Mouse (Mus musculus): ENCODE results near the gene Gprin1.

GRCm38 (mm10) chr13:54759496-54759895 lies 9.8 kb upstream of the Gprin1 start:
- no peak for TF ChIP-seq GATA1 (IDR thresholded peaks at IDR 0.05; ENCODE audit: low read depth, low read length)
- no peak for TF ChIP-seq POLR2A (IDR thresholded peaks at IDR 0.05; ENCODE audit: control insufficient read depth in 1 of 2, insufficient read depth in 1 of 2, low read depth in 1 of 2, low read length in 2 of 2, poor library complexity in 1 of 2)
- no peak for TF ChIP-seq CTCF (IDR thresholded peaks at IDR 0.05 in 2 of 3, conservative IDR thresholded peaks at IDR 0.05 in 1 of 3; ENCODE audit: control insufficient read depth in 1 of 3, insufficient read depth in 1 of 3, low read depth in 2 of 3, low read length in 3 of 3, poor library complexity in 1 of 3, severe bottlenecking in 1 of 3)
